Mouse (Mus musculus) midbrain, postnatal 0 days (tissue): Measurements from ENCODE around the gene Dgkg. TPM values are rescaled to one million over a fixed set of nuclear protein-coding genes. Genes with fewer than 3 reads are reported as not detected.

Source experiments
- ATAC-seq: fragments of 200-750 bp; cut with Nextera tagmentation; 2 replicates; pipeline ENCODE4 v1.8.0; 2017; ENCODE audit warnings: moderate number of reproducible peaks, mild to moderate bottlenecking, moderate TSS enrichment, moderate library complexity; ENCODE audit not compliant: low FRiP score
- DNase-seq: peaks from one replicate; pipeline ENCODE4 v3.0.0-alpha.2; 2015; ENCODE audit warnings: low spot score
- H3K27ac ChIP-seq: fragments of 300-500 bp; sonication (generic); 2 replicates; pipeline ENCODE4 v1.5.1; 2014; ENCODE audit warnings: low read depth, mild to moderate bottlenecking, low read length, mixed read lengths
- H3K27me3 ChIP-seq: fragments of 300-500 bp; sonication (generic); 2 replicates; pipeline ENCODE4 v1.6.1; 2014; ENCODE audit warnings: low read length, control low read depth, mixed read lengths; ENCODE audit not compliant: insufficient read depth
- H3K36me3 ChIP-seq: fragments of 300-500 bp; sonication (generic); 2 replicates; pipeline ENCODE4 v1.6.1; 2014; ENCODE audit warnings: low read length, control low read depth, mixed read lengths; ENCODE audit not compliant: insufficient read depth
- H3K4me1 ChIP-seq: fragments of 300-500 bp; sonication (generic); 2 replicates; pipeline ENCODE4 v1.6.1; 2014; ENCODE audit warnings: mild to moderate bottlenecking, control low read depth, antibody characterized with exemption, low read length, mixed read lengths; ENCODE audit not compliant: insufficient read depth
- H3K4me2 ChIP-seq: fragments of 300-500 bp; sonication (generic); 2 replicates; pipeline ENCODE4 v1.6.1; 2014; ENCODE audit warnings: low read depth, mild to moderate bottlenecking, low read length, mixed read lengths; ENCODE audit not compliant: poor library complexity, severe bottlenecking
- H3K4me3 ChIP-seq: fragments of 300-500 bp; sonication (generic); 2 replicates; pipeline ENCODE4 v1.5.1; 2014; ENCODE audit warnings: low read depth, mild to moderate bottlenecking, low read length, moderate library complexity
- H3K9ac ChIP-seq: fragments of 300-500 bp; sonication (generic); replicated peaks from 2 replicates; pipeline ENCODE4 v1.6.1; 2014; ENCODE audit warnings: mild to moderate bottlenecking, low read length, moderate library complexity, mixed read lengths; ENCODE audit not compliant: poor library complexity, severe bottlenecking
- H3K9me3 ChIP-seq: fragments of 300-500 bp; sonication (generic); 2 replicates; pipeline ENCODE4 v1.6.1; 2016; ENCODE audit warnings: low read length, control low read depth
- CTCF ChIP-seq: IDR thresholded peaks from 2 replicates; pipeline ENCODE4 v1.5.1; 2016; ENCODE audit warnings: antibody characterized with exemption, mild to moderate bottlenecking
- WGBS: fragments of 180-500 bp; shearing (Covaris S2); extraction: QIAGEN DNeasy Blood & Tissue Kit; methylation state at CpG from one replicate; pipeline ENCODE4 v1.1.7; 2014; 5-methylcytosine and 5-hydroxymethylcytosine counted together
- polyA plus RNA-seq: library from polyadenylated mRNA; unstranded; fragments of >200 nt; fragmentation: Nextera tagmentation; extraction: Ambion mirVana; gene quantifications from 2 replicates; pipeline ENCODE4 v1.2.1, GENCODE M21; 2015
- total RNA-seq: library from RNA; depleted of rRNA; stranded (reverse); fragments of >200 nt; gene quantifications from 2 replicates; pipeline ENCODE4 v1.2.3, GENCODE M21; 2014

The Dgkg gene
- total and polyA plus RNA-seq, 2 experiments from 2014 or later, result 5.5 to 8.2 TPM

GRCm38 (mm10) chr16:22577656-22578055 is 79.4 kb downstream of the Dgkg start:
- no peak overlapping the region for H3K4me2 ChIP-seq
- 56% methylated on average over 8 of the region's 8 CpGs for WGBS
- no peaks in the 10 kb centered on the region for H3K27me3 ChIP-seq
- TF ChIP-seq CTCF, result peak; percentile 84
- H3K4me3 ChIP-seq, result no peak overlapping the region
- peak; percentile 68 for DNase-seq
- H3K4me1 ChIP-seq, result no peaks in the 10 kb centered on the region
- no peak overlapping the region for H3K9ac ChIP-seq
- no peak overlapping the region for H3K27ac ChIP-seq
- no peak for ATAC-seq
- no peaks in the 10 kb centered on the region for H3K9me3 ChIP-seq
- no peaks in the 10 kb centered on the region for H3K36me3 ChIP-seq

- Histone ChIP-seq H3K4me1 (no peaks in the 10 kb centered on the region), H3K4me3 (no peak overlapping the region), H3K27me3 (no peaks in the 10 kb centered on the region), H3K9ac (no peak overlapping the region), H3K36me3 (no peaks in the 10 kb centered on the region), H3K9me3 (no peaks in the 10 kb centered on the region), H3K27ac (no peak overlapping the region), H3K4me2 (no peak overlapping the region)
- 77% methylated on average over 7 of the region's 7 CpGs for WGBS
- TF ChIP-seq CTCF, result peak; percentile 37
- ATAC-seq (no peak), DNase-seq (no peak)
Measured at GRCm38 (mm10) chr16:22574164-22574563, 82.9 kb downstream of the Dgkg start.

- WGBS, result 46% methylated on average over 21 of the region's 21 CpGs
- ATAC-seq, result no peak
Measured at GRCm38 (mm10) chr16:22572641-22573341, 84.2 kb downstream of the Dgkg start.

GRCm38 (mm10) chr16:22564907-22565272 is 92.1 kb downstream of the Dgkg start:
- WGBS, result 76% methylated on average over 3 of the region's 3 CpGs
- Histone ChIP-seq H3K4me1 (no peaks in the 10 kb centered on the region), H3K9me3 (no peaks in the 10 kb centered on the region), H3K27me3 (no peaks in the 10 kb centered on the region), H3K9ac (no peak overlapping the region), H3K4me3 (no peak overlapping the region), H3K36me3 (no peaks in the 10 kb centered on the region), H3K27ac (no peak overlapping the region), H3K4me2 (no peak overlapping the region)
- no peak for ATAC-seq
- TF ChIP-seq CTCF, result no peak
- DNase-seq, result no peak

More at GRCm38 (mm10) chr16:22572641-22573341, 84.2 kb downstream of the Dgkg start:
- H3K27me3 ChIP-seq, result no peaks in the 10 kb centered on the region
- DNase-seq, result no peak
- no peak for TF ChIP-seq CTCF
- H3K4me1 ChIP-seq, result no peaks in the 10 kb centered on the region
- no peaks in the 10 kb centered on the region for H3K9me3 ChIP-seq
- no peak overlapping the region for H3K4me2 ChIP-seq
- no peaks in the 10 kb centered on the region for H3K36me3 ChIP-seq
- H3K4me3 ChIP-seq, result no peak overlapping the region
- no peak overlapping the region for H3K9ac ChIP-seq
- no peak overlapping the region for H3K27ac ChIP-seq

- Histone ChIP-seq H3K27ac (no peak overlapping the region), H3K27me3 (peaks cover under 1% of the 10 kb centered on the region; the same call in 1 of the 2 replicates), H3K4me3 (no peak overlapping the region), H3K4me1 (no peaks in the 10 kb centered on the region), H3K4me2 (no peak overlapping the region), H3K9me3 (no peaks in the 10 kb centered on the region), H3K9ac (no peak overlapping the region), H3K36me3 (no peaks in the 10 kb centered on the region)
- peak; percentile 88 for TF ChIP-seq CTCF
- WGBS, result 60% methylated on average over 14 of the region's 14 CpGs
- ATAC-seq (peak; percentile 61; the same call in 1 of the 2 replicates), DNase-seq (peak; percentile 81)
Measured at GRCm38 (mm10) chr16:22564259-22564906, 92.6 kb downstream of the Dgkg start.

- Histone ChIP-seq H3K4me1 (no peaks in the 10 kb centered on the region), H3K27me3 (peaks cover 4% of the 10 kb centered on the region; the same call in 1 of the 2 replicates), H3K4me3 (no peak overlapping the region), H3K9ac (no peak overlapping the region), H3K4me2 (no peak overlapping the region), H3K36me3 (no peaks in the 10 kb centered on the region), H3K27ac (no peak overlapping the region), H3K9me3 (no peaks in the 10 kb centered on the region)
- no peak for TF ChIP-seq CTCF
- ATAC-seq (no peak), DNase-seq (no peak)
Measured at GRCm38 (mm10) chr16:22563594-22563993, 93.4 kb downstream of the Dgkg start.
